Mouse (Mus musculus) spleen, adult 12 weeks (tissue): Measurements from ENCODE around the gene Vmn1r23.
"Not testable (repeated sequence)": the region's sequence is repeated elsewhere in the genome, so short reads cannot be mapped to it uniquely, and the experiment has no call there.

Experiments used
- DNase-seq: peaks from one replicate; pipeline ENCODE4 v3.0.0; 2022; ENCODE audit warnings: low spot score

The Vmn1r23 gene

DNA sequence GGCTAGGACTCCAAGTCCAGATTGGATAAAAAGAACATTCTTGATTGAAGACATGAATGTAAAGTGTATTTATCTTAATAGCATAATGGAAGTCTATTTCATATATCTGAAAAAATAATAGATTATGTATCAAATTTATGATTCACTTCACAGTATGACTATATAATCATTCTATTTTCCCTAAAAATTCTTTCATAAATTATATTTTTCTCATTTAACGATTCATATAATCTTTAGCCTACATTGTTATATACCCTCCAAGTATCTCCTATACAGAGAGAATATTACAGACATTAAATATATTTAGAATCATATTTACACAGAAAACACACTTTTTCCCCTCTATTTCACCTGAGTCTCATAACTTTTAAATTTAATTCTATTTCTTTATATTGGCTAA is at the start of gene Vmn1r23:
Gene Vmn1r23, minus strand, starts transcription at position 101 of the 400 bp plus-strand sequence.
- DNase-seq: no peak

DNA sequence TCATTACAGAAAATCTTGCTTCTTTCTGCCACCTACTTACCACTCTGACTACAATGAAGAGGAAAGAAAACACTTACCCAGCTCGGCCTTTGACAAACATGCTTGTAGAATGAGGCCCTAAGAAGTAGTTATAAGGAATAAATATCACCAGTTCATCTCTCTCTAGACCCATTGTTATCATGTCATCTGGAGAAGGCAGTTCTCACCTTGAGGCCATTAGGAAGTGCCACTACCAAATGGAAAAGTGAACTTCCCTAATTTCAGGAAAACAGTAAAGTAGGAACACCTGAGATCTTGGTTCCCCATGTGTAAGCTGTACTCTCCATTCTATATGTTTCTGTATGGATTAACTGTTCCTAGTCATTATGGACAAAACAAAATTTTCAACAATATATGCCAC is 34.8 kb upstream of the Vmn1r23 start, which contains the start of gene Vmn1r24:
Gene Vmn1r24, minus strand, starts transcription at position 101 of the 400 bp plus-strand sequence.
- DNase-seq: not testable (repeated sequence)

DNA sequence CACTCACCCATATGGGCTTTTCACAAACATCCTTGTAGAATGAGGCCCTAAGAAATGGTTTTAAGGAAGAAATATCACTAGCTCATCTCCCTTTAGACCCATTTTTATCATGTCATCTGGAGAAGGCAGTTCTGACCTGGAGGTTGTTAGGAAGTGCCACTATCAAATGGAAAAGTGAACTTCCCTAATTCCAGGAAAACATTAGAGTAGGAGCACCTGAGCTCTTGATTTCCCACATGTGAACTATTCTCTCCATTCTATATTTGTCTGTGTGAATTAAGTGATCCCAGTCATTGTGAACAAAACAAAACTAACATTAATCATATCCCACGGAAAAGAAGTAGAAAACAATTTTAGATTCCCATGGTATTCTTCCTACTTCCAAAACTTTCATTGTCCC is 18.7 kb downstream of the Vmn1r23 start, which contains the start of gene Vmn1r22:
Gene Vmn1r22, minus strand, starts transcription at position 101 of the 400 bp plus-strand sequence.
- no peak for DNase-seq
